Mouse (Mus musculus): ENCODE measurements around the gene Lsm14b. TPM values are rescaled to one million over a fixed set of nuclear protein-coding genes. Genes with fewer than 3 reads are reported as not detected.

The Lsm14b gene
- total and polyA plus RNA-seq, 2 experiments = 15.4 to 19.3 TPM

DNA sequence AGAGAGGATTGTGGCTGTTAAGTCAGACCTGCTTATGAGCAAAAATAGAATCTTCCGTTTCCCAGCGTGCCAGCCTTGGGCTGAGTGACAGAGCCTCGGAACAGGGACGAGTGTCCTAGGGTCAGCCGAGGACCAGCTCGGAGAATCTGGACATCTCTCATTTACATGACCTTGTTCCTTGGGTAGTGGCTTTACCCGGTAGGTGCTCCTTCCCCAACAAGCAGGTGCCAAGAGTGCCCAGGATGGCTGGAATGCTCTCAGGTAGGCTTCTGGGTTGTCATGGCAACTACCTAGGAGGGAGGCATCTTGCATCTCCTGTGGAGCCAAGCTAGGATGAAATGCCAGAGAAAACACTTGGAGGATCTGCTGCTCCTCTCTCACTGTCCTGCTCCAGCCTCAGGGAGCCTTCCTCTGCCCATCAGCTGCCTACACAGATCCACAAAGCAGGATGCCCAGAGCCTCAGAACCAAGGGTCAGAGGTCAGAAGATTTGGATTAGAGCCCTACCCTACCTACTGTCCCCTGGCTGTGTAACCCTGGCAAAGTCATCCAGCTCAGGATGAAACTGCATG is 4.6 kb upstream of the Lsm14b start:
- DNase-seq (ENCODE audit: extremely low read depth, low read depth, low spot score) = peak; percentile 43
- Histone ChIP-seq H3K9ac (ENCODE audit: low read depth, low read length) (no peak overlapping the region), H3K4me3 (ENCODE audit: insufficient read depth, low read depth, low read length) (no peak overlapping the region), H3K36me3 (ENCODE audit: control insufficient read depth, insufficient read depth, low read length) (no peaks in the 10 kb centered on the region), H3K27me3 (ENCODE audit: control insufficient read depth, insufficient read depth, low read length) (no peaks in the 10 kb centered on the region), H3K4me1 (ENCODE audit: control insufficient read depth, insufficient read depth, low read length) (no peaks in the 10 kb centered on the region), H3K79me2 (ENCODE audit: control insufficient read depth, insufficient read depth, low read length) (peaks cover 2% of the 10 kb centered on the region), H3K27ac (replicated peaks; ENCODE audit: insufficient read depth, low read depth, low read length) (no peak overlapping the region)
- TF ChIP-seq CTCF (IDR thresholded peaks at IDR 0.05; ENCODE audit: low read depth, low read length) (no peak), POLR2A (IDR thresholded peaks at IDR 0.05; ENCODE audit: extremely low read depth, insufficient read depth, low read length) (no peak)
- WGBS = 91% methylated on average over 7 of the region's 7 CpGs

DNA sequence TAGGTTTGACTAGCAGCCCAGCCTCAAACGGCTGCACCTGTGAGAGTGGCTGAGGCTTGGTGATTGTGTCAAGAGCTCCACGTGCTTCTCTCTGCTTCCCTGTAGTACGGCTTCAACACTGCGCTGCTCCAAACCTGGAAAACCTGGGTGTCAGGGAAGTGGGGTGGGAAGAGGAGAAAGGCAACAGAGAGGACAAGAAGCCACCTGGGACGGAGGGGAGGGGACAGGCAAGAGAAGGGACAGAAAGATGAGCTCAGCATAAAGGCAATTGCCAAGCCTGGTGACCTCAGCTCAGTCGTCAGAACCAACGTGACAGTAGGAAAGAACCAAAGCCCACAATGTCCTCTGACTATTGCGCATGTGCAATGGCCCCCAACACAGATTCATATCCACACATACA is 3.9 kb upstream of the Lsm14b start:
- H3K9ac ChIP-seq (ENCODE audit: low read depth, low read length) = no peak overlapping the region
- H3K27ac ChIP-seq (replicated peaks; ENCODE audit: insufficient read depth, low read depth, low read length) = no peak overlapping the region
- no peaks in the 10 kb centered on the region for H3K27me3 ChIP-seq (ENCODE audit: control insufficient read depth, insufficient read depth, low read length)
- H3K79me2 ChIP-seq (ENCODE audit: control insufficient read depth, insufficient read depth, low read length) = peaks cover 9% of the 10 kb centered on the region
- peaks cover 5% of the 10 kb centered on the region for H3K4me1 ChIP-seq (ENCODE audit: control insufficient read depth, insufficient read depth, low read length)
- DNase-seq (ENCODE audit: extremely low read depth, low read depth, low spot score) = no peak
- no peak for TF ChIP-seq POLR2A (IDR thresholded peaks at IDR 0.05; ENCODE audit: extremely low read depth, insufficient read depth, low read length)
- TF ChIP-seq CTCF (IDR thresholded peaks at IDR 0.05; ENCODE audit: low read depth, low read length) = no peak
- 82% methylated on average over 8 of the region's 8 CpGs for WGBS
- H3K36me3 ChIP-seq (ENCODE audit: control insufficient read depth, insufficient read depth, low read length) = no peaks in the 10 kb centered on the region
- H3K4me3 ChIP-seq (ENCODE audit: insufficient read depth, low read depth, low read length) = no peak overlapping the region

DNA sequence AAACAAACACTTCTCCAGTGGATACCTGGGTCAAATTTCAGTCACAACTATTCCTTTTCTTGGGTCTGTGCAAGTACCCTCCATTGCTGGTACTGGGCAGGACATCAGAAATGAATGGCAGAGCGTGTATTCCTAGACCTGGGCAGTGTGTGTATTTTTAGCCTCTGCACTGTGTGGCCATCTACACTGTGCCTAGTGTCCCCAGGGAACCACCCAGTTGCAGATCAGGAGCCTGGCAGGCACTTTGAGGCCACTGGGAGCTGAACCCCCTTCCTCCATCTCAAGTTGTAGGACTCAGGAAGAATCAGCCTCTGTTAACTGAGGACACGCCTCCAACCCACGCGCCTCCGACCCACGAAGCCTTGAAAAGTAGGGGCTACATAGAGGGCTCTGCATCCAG is 2.0 kb upstream of the Lsm14b start:
- Histone ChIP-seq H3K36me3 (ENCODE audit: control insufficient read depth, insufficient read depth, low read length) (no peaks in the 10 kb centered on the region), H3K27ac (replicated peaks; ENCODE audit: insufficient read depth, low read depth, low read length) (no peak overlapping the region), H3K79me2 (ENCODE audit: control insufficient read depth, insufficient read depth, low read length) (peaks cover 20% of the 10 kb centered on the region), H3K27me3 (ENCODE audit: control insufficient read depth, insufficient read depth, low read length) (no peaks in the 10 kb centered on the region), H3K9ac (ENCODE audit: low read depth, low read length) (no peak overlapping the region), H3K4me3 (ENCODE audit: insufficient read depth, low read depth, low read length) (no peak overlapping the region), H3K4me1 (ENCODE audit: control insufficient read depth, insufficient read depth, low read length) (peaks cover 14% of the 10 kb centered on the region)
- 71% methylated on average over 6 of the region's 6 CpGs for WGBS
- no peak for TF ChIP-seq POLR2A (IDR thresholded peaks at IDR 0.05; ENCODE audit: extremely low read depth, insufficient read depth, low read length)
- TF ChIP-seq CTCF (IDR thresholded peaks at IDR 0.05; ENCODE audit: low read depth, low read length) = no peak
- DNase-seq (ENCODE audit: extremely low read depth, low read depth, low spot score) = no peak

DNA sequence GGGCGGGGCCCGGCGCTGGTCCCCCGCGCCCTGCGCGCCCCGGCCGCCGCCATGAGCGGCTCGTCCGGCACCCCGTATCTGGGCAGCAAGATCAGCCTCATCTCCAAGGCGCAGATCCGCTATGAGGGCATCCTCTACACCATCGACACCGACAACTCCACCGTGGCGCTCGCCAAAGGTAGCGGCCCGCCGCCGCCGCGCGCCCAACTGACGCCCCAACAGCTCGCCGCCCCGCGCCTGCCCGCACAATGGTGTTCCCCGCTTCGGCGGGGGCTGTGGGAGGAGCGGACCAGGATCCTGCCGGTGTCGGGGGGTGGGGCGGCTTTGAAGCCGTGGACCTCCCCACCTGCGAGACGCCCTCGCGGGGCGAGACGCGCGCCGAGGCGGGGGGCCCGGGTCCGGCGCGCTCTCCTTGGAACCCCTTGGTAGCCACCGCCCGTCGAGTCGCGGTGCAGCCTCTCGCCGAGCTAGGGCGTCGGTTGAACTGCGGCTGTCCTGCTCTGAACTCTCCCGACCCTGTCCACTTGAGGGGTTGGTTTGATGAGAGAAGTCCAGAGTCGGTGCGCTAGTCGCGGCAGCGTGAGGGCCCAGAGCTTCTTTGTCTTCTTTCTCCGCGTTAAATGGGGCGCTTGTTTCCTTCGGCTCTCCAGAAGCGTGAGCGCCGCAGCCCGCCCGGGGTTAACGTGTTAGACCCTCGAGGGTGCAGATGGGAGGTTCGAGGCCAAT is 511 bp downstream of the Lsm14b start:
- peak overlapping the region; percentile 70 for H3K27ac ChIP-seq (replicated peaks; ENCODE audit: insufficient read depth, low read depth, low read length)
- 1% methylated on average over 80 of the region's 84 CpGs for WGBS
- H3K27me3 ChIP-seq (ENCODE audit: control insufficient read depth, insufficient read depth, low read length) = no peaks in the 10 kb centered on the region
- no peak for DNase-seq (ENCODE audit: extremely low read depth, low read depth, low spot score)
- H3K4me3 ChIP-seq (ENCODE audit: insufficient read depth, low read depth, low read length) = peak overlapping the region; percentile 97
- TF ChIP-seq POLR2A (IDR thresholded peaks at IDR 0.05; ENCODE audit: extremely low read depth, insufficient read depth, low read length) = no peak
- no peak for TF ChIP-seq CTCF (IDR thresholded peaks at IDR 0.05; ENCODE audit: low read depth, low read length)
- peaks cover 2% of the 10 kb centered on the region; the same call in 1 of the 2 replicates for H3K36me3 ChIP-seq (ENCODE audit: control insufficient read depth, insufficient read depth, low read length)
- peak overlapping the region; percentile 95 for H3K9ac ChIP-seq (ENCODE audit: low read depth, low read length)
- peaks cover 20% of the 10 kb centered on the region for H3K79me2 ChIP-seq (ENCODE audit: control insufficient read depth, insufficient read depth, low read length)
- peaks cover 14% of the 10 kb centered on the region for H3K4me1 ChIP-seq (ENCODE audit: control insufficient read depth, insufficient read depth, low read length)

DNA sequence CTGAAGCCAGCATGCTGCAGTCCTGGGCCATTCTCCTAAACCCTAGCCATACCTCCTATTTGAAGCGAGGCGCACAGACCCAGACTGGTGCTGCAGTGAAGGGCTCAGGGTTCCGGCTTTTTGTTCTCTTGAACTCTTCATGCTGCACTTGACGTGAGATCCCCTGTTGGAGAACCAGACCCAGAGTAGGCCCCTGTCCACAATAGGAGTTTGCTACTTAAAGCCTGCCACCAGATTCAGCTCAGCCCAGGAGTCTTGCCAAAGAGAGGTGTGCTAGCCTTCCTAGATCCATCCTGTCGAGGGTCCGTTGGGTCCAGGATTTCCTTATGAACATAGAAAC is 1.0 kb downstream of the Lsm14b start:
- TF ChIP-seq CTCF (IDR thresholded peaks at IDR 0.05; ENCODE audit: low read depth, low read length) (no peak), POLR2A (IDR thresholded peaks at IDR 0.05; ENCODE audit: extremely low read depth, insufficient read depth, low read length) (no peak)
- H3K4me3 ChIP-seq (ENCODE audit: insufficient read depth, low read depth, low read length) = peak overlapping the region; percentile 97
- no peaks in the 10 kb centered on the region for H3K27me3 ChIP-seq (ENCODE audit: control insufficient read depth, insufficient read depth, low read length)
- H3K27ac ChIP-seq (replicated peaks; ENCODE audit: insufficient read depth, low read depth, low read length) = no peak overlapping the region
- no peak for DNase-seq (ENCODE audit: extremely low read depth, low read depth, low spot score)
- peak overlapping the region; percentile 95 for H3K9ac ChIP-seq (ENCODE audit: low read depth, low read length)
- H3K79me2 ChIP-seq (ENCODE audit: control insufficient read depth, insufficient read depth, low read length) = peaks cover 20% of the 10 kb centered on the region
- WGBS = 51% methylated on average over 6 of the region's 6 CpGs
- peaks cover 14% of the 10 kb centered on the region for H3K4me1 ChIP-seq (ENCODE audit: control insufficient read depth, insufficient read depth, low read length)
- H3K36me3 ChIP-seq (ENCODE audit: control insufficient read depth, insufficient read depth, low read length) = peaks cover 3% of the 10 kb centered on the region; the same call in 1 of the 2 replicates

DNA sequence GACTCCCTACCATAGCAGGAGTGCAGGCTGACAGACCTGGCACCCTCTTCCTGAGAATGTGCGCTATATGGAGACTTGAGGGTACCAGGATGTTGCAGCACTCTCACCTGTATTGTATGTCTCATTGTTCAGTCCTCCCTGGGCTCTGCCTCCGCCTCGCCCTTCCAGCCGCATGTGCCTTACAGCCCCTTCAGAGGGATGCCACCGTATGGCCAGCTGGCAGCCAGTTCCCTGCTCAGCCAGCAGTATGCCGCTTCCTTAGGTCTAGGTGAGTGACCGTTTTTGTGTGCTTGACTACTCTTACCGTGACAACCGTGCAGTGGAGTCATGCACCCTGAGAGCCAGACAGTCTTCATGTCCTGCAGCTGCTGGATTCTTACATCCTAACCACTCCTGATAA is 3.0 kb downstream of the Lsm14b start:
- H3K79me2 ChIP-seq (ENCODE audit: control insufficient read depth, insufficient read depth, low read length) = peaks cover 20% of the 10 kb centered on the region
- DNase-seq (ENCODE audit: extremely low read depth, low read depth, low spot score) = no peak
- no peak for TF ChIP-seq POLR2A (IDR thresholded peaks at IDR 0.05; ENCODE audit: extremely low read depth, insufficient read depth, low read length)
- no peak for TF ChIP-seq CTCF (IDR thresholded peaks at IDR 0.05; ENCODE audit: low read depth, low read length)
- no peak overlapping the region for H3K9ac ChIP-seq (ENCODE audit: low read depth, low read length)
- H3K4me3 ChIP-seq (ENCODE audit: insufficient read depth, low read depth, low read length) = no peak overlapping the region
- H3K4me1 ChIP-seq (ENCODE audit: control insufficient read depth, insufficient read depth, low read length) = peaks cover 14% of the 10 kb centered on the region
- H3K36me3 ChIP-seq (ENCODE audit: control insufficient read depth, insufficient read depth, low read length) = peaks cover 10% of the 10 kb centered on the region; the same call in 1 of the 2 replicates
- H3K27me3 ChIP-seq (ENCODE audit: control insufficient read depth, insufficient read depth, low read length) = no peaks in the 10 kb centered on the region
- H3K27ac ChIP-seq (replicated peaks; ENCODE audit: insufficient read depth, low read depth, low read length) = no peak overlapping the region
- WGBS = 96% methylated on average over 9 of the region's 9 CpGs
